Mouse (Mus musculus) cerebellum, adult 8-10 months (tissue): ENCODE data around the gene Acer3.
"Not testable (repeated sequence)": the region's sequence is repeated elsewhere in the genome, so short reads cannot be mapped to it uniquely, and the experiment has no call there.

ENCODE experiments used
- DNase-seq: peaks from one replicate; pipeline ENCODE4 v3.0.0; 2022

Acer3 gene

GRCm38 (mm10) chr7:98268166-98268565 is 52.8 kb downstream of the Acer3 start:
- not testable (repeated sequence) for DNase-seq

GRCm38 (mm10) chr7:98252520-98252919 is 68.5 kb downstream of the Acer3 start:
- DNase-seq = no peak

DNA sequence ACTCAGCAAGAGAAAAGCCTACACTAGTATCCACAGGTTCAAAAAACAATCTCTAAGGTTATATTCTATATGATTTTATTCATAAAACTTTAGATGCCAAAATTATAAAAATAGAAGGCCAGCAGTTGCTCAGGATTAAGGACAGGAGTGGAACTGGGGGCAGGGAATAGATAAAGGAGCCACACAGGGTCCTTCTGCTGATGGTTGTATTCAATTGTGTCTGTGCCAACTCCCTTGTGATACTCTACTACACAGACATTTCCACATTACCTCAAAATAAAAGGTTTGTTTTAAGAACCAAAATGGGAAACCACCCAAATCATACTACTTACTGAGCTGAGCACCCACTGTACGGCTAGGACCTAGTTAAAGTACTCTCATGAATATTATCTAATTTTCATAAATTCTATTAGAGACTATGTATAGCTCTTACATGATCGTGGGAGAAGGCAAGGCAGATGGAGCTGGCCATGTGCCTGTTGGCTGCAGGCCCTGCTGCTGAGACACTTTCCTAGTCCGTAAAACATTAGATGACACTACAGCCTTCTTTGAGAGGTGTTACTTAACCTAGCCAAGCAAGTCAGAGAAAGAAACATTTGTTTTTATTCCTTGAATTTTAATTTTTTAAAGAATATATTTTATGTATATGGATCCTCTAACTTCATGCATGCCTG is 84.2 kb downstream of the Acer3 start:
- peak; percentile 84 for DNase-seq

DNA sequence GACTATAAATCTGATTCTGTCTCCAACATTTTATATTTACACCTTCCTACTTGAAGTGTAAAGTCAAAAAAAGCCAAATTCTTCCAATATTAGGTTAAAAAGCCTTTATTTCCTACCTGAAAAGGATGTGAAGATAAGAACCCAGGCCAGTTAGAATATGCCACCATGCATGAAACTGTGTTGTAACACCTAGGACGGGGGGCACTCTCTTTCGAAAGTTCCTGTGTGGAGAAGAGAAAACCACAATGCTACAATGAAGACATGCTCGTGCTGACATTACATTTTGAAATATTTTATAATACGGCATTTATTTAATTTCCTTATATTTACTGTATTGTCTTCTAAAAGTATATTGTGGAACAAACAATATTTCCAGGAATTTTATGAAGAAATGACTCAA is 97.2 kb downstream of the Acer3 start:
- DNase-seq = no peak

- DNase-seq = no peak
These were observed 104.3 kb downstream of the Acer3 start for GRCm38 (mm10) chr7:98216713-98217112.

- DNase-seq = no peak
These were observed 118.1 kb downstream of the Acer3 start for GRCm38 (mm10) chr7:98202946-98203345.

DNA sequence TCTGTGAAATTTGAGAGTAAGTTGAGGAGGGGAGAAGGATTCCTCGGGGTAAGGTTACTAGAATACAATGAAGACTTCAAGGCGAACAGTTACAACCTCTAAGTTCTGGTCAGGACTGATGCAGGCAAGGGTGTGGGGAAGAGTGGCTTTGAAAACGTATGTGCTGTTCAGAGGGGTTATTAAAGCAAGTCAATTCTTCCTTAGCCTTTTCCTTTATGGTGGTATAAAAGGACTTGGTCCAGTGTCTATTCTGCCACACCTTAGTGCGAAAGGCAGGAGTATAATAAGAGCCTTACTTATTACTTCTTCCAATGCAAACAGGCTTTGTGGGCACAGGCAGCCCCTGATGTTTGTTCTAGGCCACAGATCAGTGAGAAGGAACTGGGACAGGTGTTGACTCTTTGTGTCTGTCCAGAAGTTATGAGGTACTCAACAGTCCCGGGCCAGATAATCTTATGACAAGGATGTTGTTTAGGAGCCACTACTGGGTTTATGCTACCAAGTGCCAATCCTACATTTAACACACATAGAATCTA is 119.4 kb downstream of the Acer3 start:
- no peak for DNase-seq

DNA sequence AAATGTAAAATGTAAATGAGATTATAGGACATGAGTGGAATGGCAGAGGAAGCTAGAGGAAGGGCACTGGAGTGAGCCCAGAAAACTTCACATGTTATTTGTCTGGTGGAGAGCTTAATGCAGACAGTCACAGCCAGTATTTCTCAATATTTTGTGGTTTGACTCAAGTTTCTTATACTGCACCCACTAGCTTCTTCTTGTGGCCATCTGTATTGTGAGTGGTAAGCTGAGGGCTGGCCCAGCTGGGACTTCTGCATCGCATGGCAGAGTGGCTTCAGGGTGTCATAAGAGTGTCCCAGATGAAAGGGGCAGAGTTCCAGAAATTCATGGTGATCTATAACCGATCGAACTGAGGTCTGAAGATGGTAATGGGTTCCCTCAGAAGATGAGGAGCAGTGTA is 120.6 kb downstream of the Acer3 start:
- DNase-seq = no peak

DNA sequence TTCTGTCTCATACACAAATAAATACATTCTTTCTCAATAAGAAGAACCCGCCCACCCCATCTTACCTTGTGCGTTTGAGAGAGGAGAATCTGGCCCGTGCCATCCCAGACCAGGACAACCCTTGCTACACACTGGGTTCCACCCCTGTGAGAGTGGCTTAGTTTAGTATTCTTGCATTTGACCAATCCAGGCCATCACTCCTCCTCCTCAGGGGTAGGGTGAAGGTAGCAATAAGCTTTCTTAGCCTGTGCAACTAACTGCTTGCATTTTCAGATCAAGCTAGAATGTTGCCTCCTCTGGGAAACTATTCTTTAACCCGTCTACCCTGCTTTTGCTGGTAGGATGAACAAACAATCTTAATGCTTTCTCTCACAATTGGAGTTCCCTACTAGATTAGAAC is 121.6 kb downstream of the Acer3 start, which contains the start of gene B3gnt6:
B3gnt6 (minus strand) TSS at position 101 of the 400 bp plus-strand sequence.
- no peak for DNase-seq

DNA sequence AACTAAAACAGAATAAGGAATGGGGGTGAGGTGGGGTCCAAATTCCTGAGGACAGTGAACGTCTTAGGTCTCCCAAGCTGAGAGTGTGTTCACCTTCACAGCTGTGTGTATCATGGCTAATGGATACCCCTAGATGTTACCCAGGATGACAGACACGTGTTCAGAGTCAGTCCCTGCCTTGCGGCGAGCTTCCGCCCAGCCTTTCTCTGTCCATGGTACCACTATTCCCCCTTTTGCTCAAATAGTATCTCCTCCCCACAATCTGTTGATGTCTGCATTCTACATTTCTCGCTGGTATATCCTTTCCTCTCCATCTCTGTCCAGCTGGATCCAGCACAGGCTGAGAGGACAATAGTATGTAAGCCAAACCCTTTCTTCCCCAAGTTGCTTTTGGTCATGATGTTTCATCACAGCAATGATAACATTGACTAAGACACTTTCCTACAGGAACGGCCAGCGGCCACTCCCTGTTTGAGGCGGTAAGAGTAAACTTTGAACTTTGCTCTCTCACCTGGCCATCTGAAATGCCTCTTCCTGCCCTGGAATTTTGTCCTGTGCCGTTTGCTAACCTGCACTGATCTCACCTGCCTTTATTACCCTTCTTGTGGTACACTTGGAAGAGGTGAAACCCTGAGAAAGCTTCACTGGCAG is 125.7 kb downstream of the Acer3 start:
- DNase-seq = no peak

DNA sequence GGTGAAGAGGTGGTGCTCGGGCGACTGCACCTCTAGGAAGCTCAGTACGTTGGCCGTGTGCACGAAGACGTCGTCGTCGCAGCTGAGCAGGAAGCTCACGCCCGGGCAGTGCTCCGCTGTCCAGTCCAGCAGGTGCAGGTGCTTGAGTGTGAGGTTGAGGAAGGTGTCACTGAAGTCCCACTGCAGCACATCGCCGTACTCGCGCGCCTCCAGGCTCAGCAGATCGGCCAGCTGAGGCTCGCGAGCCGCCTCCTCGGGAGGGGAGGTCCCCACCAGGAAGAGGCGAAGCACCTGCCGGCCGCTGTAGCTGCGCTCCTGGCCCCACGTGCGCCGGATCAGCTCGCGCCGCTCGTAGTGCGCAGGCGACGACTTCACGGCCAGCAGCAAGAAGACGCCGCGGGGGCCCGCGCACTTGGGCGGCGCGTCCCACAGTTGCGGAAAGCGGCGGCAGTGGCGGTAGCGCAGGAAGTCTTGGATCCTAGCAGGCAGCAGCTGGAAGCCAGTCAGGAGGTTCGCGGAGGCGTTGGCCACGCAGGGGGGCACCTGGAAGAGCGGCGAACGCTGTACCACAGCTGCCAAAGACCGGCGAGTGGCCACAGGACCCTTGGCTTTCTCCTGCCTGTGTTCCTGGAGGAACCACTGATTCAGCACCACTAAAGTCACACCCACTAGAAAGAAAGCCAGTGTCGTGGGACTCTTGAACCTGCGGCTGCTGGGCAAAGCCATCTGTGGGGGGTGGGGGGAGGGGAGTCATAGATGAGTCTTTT is 126.8 kb downstream of the Acer3 start:
- DNase-seq = peak; percentile 14

- peak; percentile 36 for DNase-seq
These were observed 127.4 kb downstream of the Acer3 start for GRCm38 (mm10) chr7:98193515-98194025.

DNA sequence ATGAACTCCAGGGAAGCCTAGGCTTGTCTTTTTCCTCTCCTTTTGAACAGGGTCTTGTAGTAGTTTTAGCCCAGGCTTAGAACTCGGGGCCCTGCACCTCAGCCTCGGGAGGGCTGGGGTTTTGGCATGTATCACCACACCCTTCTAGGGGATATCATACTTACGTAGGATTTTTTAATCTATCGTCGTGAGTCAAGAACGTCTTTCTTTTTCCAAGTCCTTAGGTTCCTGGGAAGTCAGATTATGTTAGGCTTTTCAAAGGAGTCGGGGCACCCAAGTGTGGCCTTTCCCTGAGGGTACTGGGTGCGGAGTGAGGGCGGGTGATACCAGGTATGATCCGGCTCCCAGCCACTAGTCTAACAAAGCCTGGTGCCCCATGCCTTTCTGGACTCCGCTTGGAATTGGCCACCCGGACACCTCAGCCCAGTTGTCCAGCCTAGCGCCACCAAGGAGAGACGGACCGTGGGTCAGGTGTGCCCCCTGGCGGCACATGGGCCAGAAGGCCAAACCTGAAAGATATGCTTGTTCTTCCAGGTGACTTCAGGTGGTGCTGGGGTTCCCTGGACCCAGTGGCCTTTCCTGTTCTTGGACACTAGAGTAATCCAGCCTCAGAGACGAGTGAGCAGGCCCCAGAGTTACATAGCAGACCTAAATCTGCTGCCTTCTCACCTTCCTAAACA is 129.3 kb downstream of the Acer3 start:
- no peak for DNase-seq

- no peak for DNase-seq
These were observed 130.4 kb downstream of the Acer3 start for GRCm38 (mm10) chr7:98190578-98190977.

DNA sequence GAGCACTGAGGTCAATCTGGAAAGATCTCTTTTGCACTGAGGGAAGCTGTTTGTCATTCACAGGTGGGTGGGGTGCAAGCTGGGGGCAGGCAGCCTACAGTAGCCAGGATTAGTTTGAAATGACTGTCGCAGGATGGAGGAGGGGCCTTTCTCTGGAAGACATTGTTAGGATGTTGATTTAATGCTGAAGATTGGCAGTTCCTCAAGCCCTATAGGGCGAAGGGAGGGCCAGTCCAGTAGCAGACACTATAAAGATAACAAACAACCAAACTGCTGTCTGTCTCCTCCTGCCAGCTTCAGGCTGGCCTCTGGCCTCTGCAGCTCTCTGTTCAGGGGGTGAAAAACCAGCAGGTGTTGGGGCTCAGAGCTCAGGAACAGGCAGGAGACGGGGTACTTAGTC is 131.3 kb downstream of the Acer3 start:
- DNase-seq = no peak

DNA sequence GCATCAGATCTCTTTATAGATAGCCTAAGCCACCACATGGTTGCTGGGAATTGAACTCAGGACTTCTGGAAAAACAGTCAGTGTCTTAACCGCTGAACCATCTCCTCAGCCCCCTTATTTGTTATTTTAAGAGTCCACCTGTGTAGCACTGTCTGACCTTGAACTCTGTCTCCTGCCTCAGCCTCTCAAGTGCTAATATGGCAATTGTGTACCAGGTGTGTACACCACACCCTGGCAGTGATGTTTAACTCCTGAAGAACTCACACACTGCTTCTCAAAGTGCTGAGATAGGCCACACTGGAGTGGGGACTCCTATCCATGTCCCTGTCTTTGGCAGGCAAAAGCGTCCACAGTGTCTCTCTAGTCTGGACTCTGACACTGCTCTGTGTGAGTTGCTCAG is 132.3 kb downstream of the Acer3 start:
- no peak for DNase-seq

DNA sequence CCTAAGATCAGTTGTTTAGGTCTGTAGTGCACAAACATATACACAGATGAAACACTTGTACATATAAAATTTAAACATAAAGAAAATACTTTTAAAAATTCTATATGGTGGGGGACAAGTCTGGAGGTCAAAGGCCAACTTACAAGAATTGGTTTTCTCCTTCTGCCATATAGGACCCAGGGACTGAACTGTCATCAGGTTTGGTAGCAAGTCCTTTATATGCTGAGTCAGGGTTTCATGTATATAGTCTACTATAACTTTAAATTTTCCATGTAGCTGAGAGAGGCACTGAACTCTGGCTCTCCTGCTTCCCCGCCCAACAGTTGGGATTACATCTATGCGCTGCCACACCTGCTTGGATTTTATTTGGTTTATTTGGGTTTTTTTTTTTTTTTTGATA is 132.8 kb downstream of the Acer3 start:
- no peak for DNase-seq

DNA sequence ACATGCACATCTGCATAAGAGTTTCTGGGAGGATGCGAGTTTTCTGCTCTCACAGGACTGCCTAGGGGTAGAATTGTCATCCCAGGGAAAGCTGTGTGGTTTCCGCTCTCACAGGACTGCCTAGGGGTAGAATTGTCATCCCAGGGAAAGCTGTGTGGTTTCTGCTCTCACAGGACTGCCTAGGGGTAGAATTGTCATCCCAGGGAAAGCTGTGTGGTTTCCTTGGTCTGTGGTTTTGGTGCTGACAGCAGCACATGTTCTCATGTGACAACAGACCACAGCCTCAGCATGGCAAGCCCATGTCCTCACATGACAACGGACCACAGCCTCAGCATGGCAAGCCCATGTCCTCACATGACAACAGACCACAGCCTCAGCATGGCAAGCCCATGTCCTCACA is 133.7 kb downstream of the Acer3 start:
- not testable (repeated sequence) for DNase-seq

DNA sequence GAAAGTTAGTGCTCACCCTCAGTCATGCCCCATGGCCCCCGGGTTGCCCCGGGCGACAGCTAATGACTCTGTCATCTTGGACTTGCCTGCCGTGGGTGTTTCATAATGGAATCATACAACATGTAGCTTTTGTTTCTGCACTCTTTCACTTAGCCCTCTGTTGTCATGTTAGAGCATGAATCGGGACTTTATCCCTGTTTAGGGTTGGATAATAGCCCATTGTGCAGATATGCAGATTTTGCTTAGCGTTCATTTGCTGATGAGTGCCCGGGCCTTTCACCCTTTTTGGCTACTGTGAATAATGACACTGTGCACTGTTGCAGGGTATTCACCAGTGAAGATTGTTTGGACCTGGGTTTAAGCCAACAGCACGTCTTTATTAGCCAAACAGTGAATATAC is 134.4 kb downstream of the Acer3 start:
- DNase-seq = no peak

DNA sequence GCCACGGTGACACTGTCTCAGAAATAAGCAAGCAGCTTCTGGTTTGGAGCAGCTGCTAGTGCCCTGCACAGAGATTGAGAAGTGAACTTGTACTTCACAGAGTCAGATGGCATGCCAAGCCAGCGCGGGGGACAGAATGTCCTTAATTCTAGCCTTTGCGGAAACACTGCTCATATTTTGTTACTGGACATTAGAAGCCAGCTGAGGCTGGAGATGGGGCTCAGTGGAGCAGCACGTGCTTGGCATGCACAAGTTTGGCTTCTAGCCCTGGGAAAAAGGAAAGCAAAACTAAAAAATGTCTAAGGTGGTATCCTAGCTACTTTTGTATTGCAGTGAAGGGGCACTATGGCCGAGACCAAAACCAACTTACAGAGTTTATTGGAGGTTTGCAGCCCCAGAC is 135.7 kb downstream of the Acer3 start:
- no peak for DNase-seq

DNA sequence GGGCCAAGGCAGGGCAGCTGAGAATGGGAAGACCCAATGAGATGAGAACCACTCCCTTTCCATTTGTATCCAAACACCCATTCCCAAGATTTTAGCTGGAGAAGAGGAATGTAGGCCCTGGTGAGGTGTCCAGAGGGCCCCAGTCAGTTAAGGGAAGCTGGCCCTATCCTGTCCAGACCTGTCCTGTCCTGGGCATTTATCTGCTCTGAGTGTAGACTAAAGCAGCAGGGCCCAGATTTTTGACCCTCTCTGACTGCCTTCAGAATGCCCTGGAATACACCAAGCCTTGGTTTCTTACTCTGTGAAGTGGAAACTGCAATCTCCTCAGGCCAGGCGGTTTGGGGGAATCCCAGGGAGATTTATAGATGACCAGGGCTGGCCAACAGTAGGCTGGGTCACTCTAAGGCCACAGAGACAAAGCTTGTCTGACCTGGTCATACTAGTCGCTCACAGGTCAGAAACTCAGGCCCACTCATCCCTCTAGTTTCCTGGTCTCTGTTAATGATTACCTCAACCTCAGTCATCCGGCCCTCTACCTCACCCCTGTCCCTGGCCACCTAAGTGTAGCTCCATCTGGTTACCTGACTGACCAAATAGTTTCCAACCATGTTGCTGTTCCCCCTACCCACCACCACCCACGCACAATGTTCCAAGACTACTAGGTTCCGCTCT is 142.3 kb downstream of the Acer3 start:
- DNase-seq = no peak

GRCm38 (mm10) chr7:98177929-98178559 is 143.0 kb downstream of the Acer3 start, which contains the start of gene Capn5:
TSS of gene Capn5 (minus strand) at chr7:98178274.
- peak; percentile 64 for DNase-seq
